Mouse (Mus musculus): ENCODE measurements around the gene Mtmr11.

GRCm38 (mm10) chr3:96170976-96171545, 9.3 kb downstream of the Mtmr11 start:
- TF ChIP-seq CTCF (IDR thresholded peaks at IDR 0.05; ENCODE audit: extremely low read depth, insufficient read depth, low read length): no peak
- TF ChIP-seq POLR2A (IDR thresholded peaks at IDR 0.05; ENCODE audit: extremely low read depth, insufficient read depth, low read length): no peak
